Comparison of ENCODE assay signal across 17 mouse cellular contexts in genomic region chr15:25542382-25542781, GRCm38 (mm10).
DNase-seq lines count a peak whose midpoint lies in the region.
"Had no signal": no experiment of that assay in that cellular context is flagged by ENCODE, and none has a peak within 500 bp of the region (broad histone marks: within the 10 kb centered on the region; RNA-seq: fewer than 3 reads in every experiment).

No protein-coding gene starts in this region.

- intact Hi-C loops in heart, postnatal 25 days (cut with DNase I): no loop called here
- intact Hi-C loops in heart, postnatal 36 days (cut with DNase I): loop anchor here (5.0 kb wide), 1 partner anchor 40 kb away; no protein-coding TSS in a partner anchor

- peak; percentile 94 for DNase-seq in heart, adult 11 months
- no peak for DNase-seq in heart, postnatal 25 days (ENCODE audit: low spot score)
- DNase-seq in heart, adult 9 months (ENCODE audit: low spot score in 2 of 2): peak; percentile 32 to 66
- no peak for DNase-seq in heart, postnatal 36 days
- DNase-seq in lung, postnatal 36 days: peak; percentile 18
- DNase-seq in lung, postnatal 25 days (ENCODE audit: low spot score): no peak
- DNase-seq in thymus, postnatal 10 days (ENCODE audit: low spot score in 2 of 2): no peak
- DNase-seq: adrenal gland, postnatal 10 days; adrenal gland, postnatal 36 days; B cell, adult 2 months; cerebellum, adult 11 months; cerebellum, adult 2 months; cerebellum, adult 9-11 months; cerebellum, postnatal 25 days; forebrain, postnatal 0 days; gastrocnemius, postnatal 10 days; kidney, adult 11 months had no signal

Comparison
In these comparisons a context has a peak if more than half of its experiments do, and no peak if none do; other contexts are left out.
1. DNase-seq: peak in heart, adult 11 months (single experiment), heart, adult 9 months (2 of 2) and lung, postnatal 36 days (single experiment); none in heart, postnatal 25 days (single experiment), heart, postnatal 36 days (0 of 2), lung, postnatal 25 days (single experiment) and thymus, postnatal 10 days (0 of 2).